Mouse (Mus musculus) stomach, postnatal 0 days (tissue): ENCODE measurements at regions not wholly inside any gene's neighbourhood (a gene's known extent, or its start where the extent isn't known, plus 50 kb on each side); places are given as distances from the start of the nearest gene placed in this dataset.
"Not testable (repeated sequence)": the region's sequence is repeated elsewhere in the genome, so short reads cannot be mapped to it uniquely, and the experiment has no call there.

Source experiments
- CTCF ChIP-seq: IDR thresholded peaks from 2 replicates; pipeline ENCODE4 v1.5.1; 2016; ENCODE audit warnings: antibody characterized with exemption, low read depth, mild to moderate bottlenecking, moderate library complexity
- EP300 ChIP-seq: optimal IDR thresholded peaks from 2 replicates; pipeline ENCODE3; 2016; ENCODE audit warnings: antibody characterized with exemption

GRCm38 (mm10) chr10:95736743-95737142 is 63.5 kb upstream of the Anapc15-ps start:
- not testable (repeated sequence) for TF ChIP-seq EP300, CTCF
